Mouse (Mus musculus): ENCODE results near the gene Plcb1.

The Plcb1 gene

GRCm38 (mm10) chr2:134785970-134786855, at the start of gene Plcb1:
Gene Plcb1 (plus strand): TSS chr2:134786067.
- peak; percentile 88 for DNase-seq

GRCm38 (mm10) chr2:134755537-134755936, 30.3 kb upstream of the Plcb1 start:
- no peak for DNase-seq

GRCm38 (mm10) chr2:134756086-134756485, 29.8 kb upstream of the Plcb1 start:
- no peak for DNase-seq

- no peak for DNase-seq
Observed at GRCm38 (mm10) chr2:134761029-134761428, 24.8 kb upstream of the Plcb1 start.

- no peak for DNase-seq
Observed at GRCm38 (mm10) chr2:134763406-134763990, 22.4 kb upstream of the Plcb1 start.

- no peak for DNase-seq
Observed at GRCm38 (mm10) chr2:134764506-134764905, 21.4 kb upstream of the Plcb1 start.

- DNase-seq = no peak
Observed at GRCm38 (mm10) chr2:134779826-134780225, 6.0 kb upstream of the Plcb1 start.

GRCm38 (mm10) chr2:134780316-134780715, 5.6 kb upstream of the Plcb1 start:
- DNase-seq = no peak

GRCm38 (mm10) chr2:134786856-134787250, 986 bp downstream of the Plcb1 start:
- DNase-seq = peak; percentile 20

GRCm38 (mm10) chr2:134787336-134788095, 1.6 kb downstream of the Plcb1 start:
- DNase-seq = no peak

GRCm38 (mm10) chr2:134792926-134793325, 7.1 kb downstream of the Plcb1 start:
- no peak for DNase-seq

- no peak for DNase-seq
Observed at GRCm38 (mm10) chr2:134800226-134800625, 14.4 kb downstream of the Plcb1 start.

- no peak for DNase-seq
Observed at GRCm38 (mm10) chr2:134816383-134816782, 30.5 kb downstream of the Plcb1 start.

GRCm38 (mm10) chr2:134817058-134817840, 31.4 kb downstream of the Plcb1 start:
- no peak for DNase-seq

GRCm38 (mm10) chr2:134821176-134821575, 35.3 kb downstream of the Plcb1 start:
- no peak for DNase-seq

GRCm38 (mm10) chr2:134825645-134826044, 39.8 kb downstream of the Plcb1 start:
- DNase-seq = no peak

- peak; percentile 21 for DNase-seq
Observed at GRCm38 (mm10) chr2:134826111-134827005, 40.5 kb downstream of the Plcb1 start.

GRCm38 (mm10) chr2:134827778-134828487, 42.1 kb downstream of the Plcb1 start:
- DNase-seq = no peak

- no peak for DNase-seq
Observed at GRCm38 (mm10) chr2:134831861-134832260, 46.0 kb downstream of the Plcb1 start.

- DNase-seq = no peak
Observed at GRCm38 (mm10) chr2:134836097-134836496, 50.2 kb downstream of the Plcb1 start.

- no peak for DNase-seq
Observed at GRCm38 (mm10) chr2:134838185-134838584, 52.3 kb downstream of the Plcb1 start.

All from cerebellum, adult 9-11 months (tissue).